ENCODE assay signal across 24 mouse cellular contexts in genomic region chr1:91364822-91365644, GRCm38 (mm10). TPM values are rescaled to one million over a fixed set of nuclear protein-coding genes. Genes with fewer than 3 reads are reported as not detected.
"Had no signal": no experiment of that assay in that cellular context is flagged by ENCODE, and none has a peak within 500 bp of the region (broad histone marks: within the 10 kb centered on the region; RNA-seq: fewer than 3 reads in every experiment).

No protein-coding gene starts in this region.

- H3K27ac ChIP-seq: layer of hippocampus, adult 2 months; left cerebral cortex, adult 2 months; liver, embryonic 13.5 days; neural tube, embryonic 12.5 days; neural tube, embryonic 15.5 days; stomach, embryonic 15.5 days had no signal

- H3K9ac ChIP-seq: neural tube, embryonic 12.5 days; neural tube, embryonic 15.5 days; stomach, embryonic 15.5 days had no signal

- DNase-seq: kidney, adult 9 months; kidney, postnatal 25 days; layer of hippocampus, adult 9-11 months; layer of hippocampus, postnatal 36 days; liver, embryonic 13.5 days; lung, adult 2 months; lung, postnatal 14 days; lung, postnatal 4 days; midbrain, embryonic 14.5 days; right cerebral cortex, adult 18-20 months; right cerebral cortex, postnatal 14 days; right cerebral cortex, postnatal 4 days; spleen, adult 18-20 months; thymus, postnatal 25 days had no signal

- H3K36me3 ChIP-seq: neural tube, embryonic 15.5 days had no signal

- H3K27me3 ChIP-seq: liver, embryonic 13.5 days; stomach, embryonic 15.5 days had no signal

- H3K4me3 ChIP-seq: layer of hippocampus, adult 2 months; left cerebral cortex, adult 2 months; neural tube, embryonic 12.5 days had no signal

RNA-seq across cellular contexts. Expression of gene Erfe, which starts 1.2 kb away (rescaled TPM):
- total RNA-seq: layer of hippocampus, adult 2 months; layer of hippocampus, postnatal 36 days; liver, adult 2 months had no signal
- polyA plus RNA-seq: liver, adult 2 months had no signal

RNA-seq across cellular contexts. Expression of gene Klhl30, which starts 14.2 kb away (rescaled TPM):
- total RNA-seq: layer of hippocampus, postnatal 36 days; left cerebral cortex, postnatal 10 days; liver, adult 2 months; megakaryocyte progenitor cell, adult 5-6 weeks had no signal
- polyA plus RNA-seq: liver, adult 2 months; midbrain, embryonic 14.5 days had no signal

RNA-seq across cellular contexts. Expression of gene Espnl, which starts 43.2 kb away (rescaled TPM):
- total RNA-seq: liver, adult 2 months had no signal
- polyA plus RNA-seq: liver, embryonic 13.5 days; liver, embryonic 16.5 days; lung, embryonic 16.5 days; stomach, embryonic 15.5 days had no signal
